Mouse (Mus musculus) brain, adult 2 months (tissue): ENCODE data around the gene Dok7.
A peak's percentile ranks its signal among the peaks of the same experiment; 100 is the strongest.

Experiments
- DNase-seq: peaks from one replicate; pipeline ENCODE4 v3.0.0; 2011; ENCODE audit warnings: low read depth, low spot score

Dok7 gene

DNA sequence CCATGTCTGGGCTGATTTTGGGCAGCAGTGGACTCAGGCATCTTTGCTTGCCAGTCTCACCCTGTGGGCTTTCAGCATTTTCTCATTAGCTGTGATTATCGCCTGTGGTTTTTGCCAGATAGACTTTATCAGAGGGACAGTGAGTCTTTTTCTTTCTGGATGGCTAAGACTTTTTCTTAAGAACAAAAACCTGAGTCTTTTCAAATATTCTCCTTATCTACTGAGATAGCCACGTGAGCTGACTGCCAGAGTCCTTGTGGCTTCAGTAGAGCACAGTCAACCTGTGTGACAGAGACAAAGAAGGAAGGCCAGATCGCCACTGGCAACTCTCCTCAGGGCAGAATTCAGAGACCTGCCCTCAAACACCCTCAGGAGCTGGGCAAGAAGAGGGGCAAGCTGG is 61.1 kb downstream of the Dok7 start:
- no peak for DNase-seq

DNA sequence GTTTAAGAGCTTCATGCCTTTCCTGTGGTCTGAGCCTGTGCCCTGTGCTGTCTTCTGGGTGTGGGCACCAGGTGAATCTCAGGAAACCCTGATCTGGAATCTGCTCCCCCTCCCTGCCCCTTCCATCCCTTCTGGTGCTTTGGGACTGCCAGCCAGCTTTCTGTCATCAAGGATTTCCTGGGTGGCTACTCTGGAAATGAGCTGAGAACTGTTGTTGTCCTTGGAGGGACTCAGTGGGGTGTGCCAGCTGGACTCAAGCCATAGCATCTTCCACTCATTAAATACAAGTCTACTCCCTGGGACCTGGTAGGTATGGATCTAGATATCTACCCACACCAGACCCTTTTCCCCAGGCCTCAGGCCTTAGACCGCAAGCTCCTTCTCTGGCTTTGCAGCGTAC is 61.9 kb downstream of the Dok7 start:
- DNase-seq: peak; percentile 64

DNA sequence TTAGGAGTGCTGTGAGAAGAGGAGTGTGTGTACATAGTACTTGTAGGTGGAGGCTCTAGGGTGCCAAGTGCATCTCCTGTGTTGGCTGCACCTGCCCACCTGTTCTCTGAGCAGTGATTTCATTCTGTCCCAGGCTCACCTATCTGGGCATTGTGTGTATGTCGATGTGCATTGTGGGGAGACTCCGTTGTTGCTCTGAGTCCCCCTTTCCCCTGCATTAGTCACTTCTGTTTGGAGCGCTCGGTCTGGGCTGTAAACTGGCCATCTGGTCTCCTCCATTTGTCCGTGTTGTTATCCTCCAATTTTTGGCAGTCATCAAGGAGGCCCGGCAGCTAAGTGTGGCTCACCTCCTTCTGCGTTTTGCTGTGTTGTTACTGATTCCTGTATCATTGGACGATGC is 63.5 kb downstream of the Dok7 start:
- DNase-seq: peak; percentile 96

DNA sequence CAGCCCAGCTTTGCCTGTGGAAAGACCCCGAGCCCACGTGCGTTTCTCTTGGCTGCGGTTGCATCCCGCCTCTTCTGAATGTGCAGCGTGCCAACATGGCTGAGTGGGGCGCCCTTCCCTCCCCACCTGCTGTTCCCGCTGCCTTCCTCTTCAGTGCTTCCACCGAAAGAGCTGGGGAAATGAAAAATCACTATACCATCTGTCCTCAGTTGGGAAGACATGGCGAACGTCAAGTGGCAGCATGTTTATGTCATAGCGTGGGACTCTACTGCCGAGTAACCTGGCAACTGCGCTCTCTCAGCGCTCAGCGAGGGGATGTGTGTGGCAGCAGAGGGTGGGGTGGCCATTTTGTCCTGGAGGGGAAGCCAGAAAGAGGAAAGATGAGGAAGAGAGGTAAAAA is 72.6 kb downstream of the Dok7 start:
- DNase-seq: peak; percentile 91

DNA sequence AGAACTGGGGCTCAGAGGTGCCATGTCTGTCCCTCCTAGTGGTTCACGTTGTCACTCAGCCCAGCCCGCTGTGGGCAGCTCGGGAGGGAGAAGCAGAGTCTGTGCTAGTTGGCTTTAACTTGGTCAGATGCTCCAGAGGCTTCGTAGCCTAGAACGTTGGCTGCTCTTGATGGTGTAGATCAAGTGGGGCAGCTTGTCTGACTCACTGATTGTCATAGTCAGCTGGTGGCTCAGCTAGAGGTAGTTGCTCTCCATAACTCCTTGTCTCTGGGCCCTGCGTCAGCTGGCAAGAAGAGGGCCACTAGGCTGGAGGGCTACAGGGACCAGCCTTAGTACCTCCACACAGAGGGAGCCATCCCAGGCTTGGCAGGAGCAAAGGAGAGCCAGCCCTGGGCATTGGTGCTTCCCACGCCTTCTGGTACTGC is 73.2 kb downstream of the Dok7 start:
- DNase-seq: peak; percentile 86

DNA sequence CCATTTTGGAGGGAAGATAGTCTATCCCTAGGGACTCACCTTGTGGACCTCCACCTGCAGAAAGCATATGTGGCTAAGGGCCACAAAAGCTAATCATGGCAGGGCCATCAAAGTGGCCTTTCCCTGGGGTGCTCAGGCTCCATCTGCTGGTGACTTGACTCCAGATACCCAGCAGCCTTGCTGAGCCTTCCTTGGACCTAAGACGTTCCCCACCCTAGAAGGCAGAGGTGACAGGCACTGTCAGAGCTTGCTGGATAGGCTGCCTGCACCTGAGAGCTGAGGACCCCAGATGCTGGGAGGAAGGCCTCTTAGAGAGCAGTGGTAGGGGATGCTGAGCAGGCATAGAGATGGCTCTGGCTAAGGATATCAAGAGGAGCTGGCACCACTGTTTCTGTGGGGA is 74.7 kb downstream of the Dok7 start:
- DNase-seq: peak; percentile 63

DNA sequence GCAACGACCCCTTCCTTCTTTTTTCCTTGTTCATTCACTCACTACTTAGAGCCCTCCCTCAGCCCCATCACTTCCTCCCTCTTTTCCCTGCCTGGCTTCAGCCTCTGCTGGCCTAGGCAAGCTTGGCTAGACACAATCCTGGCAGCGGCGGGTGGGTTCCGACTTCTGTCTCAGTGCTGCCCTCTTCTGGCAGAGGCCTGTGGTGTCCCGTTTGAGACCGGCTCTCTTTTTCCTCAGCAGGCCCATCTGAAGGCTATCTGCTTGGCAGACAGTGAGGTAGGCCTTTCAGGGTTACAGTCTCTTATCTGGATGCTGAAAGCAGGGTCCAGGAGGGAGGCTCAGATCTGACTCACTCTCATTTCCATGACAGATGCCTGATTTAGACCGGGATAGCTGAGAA is 75.2 kb downstream of the Dok7 start:
- peak; percentile 96 for DNase-seq

DNA sequence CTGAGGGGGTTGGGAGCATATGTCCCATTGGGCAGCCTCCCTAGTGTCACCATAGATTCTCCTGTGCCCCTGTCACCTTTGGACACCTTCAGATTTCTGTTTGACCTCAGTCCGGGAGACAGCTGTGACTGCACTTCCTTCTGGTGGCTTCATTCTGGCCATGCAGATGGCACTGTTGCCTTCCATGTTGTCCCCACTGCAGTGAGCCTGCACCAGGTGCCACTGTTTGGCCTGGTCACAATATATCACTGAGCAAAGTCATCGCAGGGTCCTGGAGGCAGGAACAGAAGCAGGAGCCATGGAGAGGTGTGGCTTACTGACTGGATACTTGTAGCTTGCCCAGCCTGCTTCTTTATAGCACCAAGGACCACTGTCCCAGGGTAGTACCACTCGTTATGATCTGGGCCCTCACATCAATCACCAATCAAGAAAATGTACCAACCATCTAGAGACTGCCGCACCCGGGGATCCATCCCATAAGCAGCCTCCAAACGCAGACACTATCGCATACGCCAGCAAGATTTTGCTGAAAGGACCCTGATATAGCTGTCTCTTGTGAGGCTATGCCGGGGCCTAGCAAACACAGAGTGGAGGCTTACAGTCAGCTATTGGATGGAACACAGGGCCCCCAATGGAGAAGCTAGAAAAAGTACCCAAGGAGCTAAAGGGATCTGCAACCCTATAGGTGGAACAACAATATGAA is 75.9 kb downstream of the Dok7 start:
- DNase-seq: no peak

DNA sequence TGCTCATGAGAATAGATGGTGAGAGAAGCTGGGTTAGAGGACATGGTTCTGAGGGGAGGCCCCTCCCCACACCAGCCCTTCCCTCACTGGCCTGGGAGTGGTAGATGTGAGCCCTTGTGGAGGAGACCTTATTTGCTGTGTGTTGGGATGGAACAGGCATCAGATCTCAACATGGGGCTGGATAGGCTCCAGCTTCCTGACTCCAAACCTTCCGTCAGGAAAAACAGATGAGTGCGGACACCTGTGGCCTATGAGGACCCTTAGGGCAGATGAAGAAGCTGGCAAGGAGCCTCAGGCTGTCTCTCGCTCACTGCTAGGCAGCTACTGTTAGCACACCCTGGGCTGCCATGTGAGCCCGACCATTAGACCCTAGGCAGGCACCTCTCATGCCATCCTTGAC is 76.9 kb downstream of the Dok7 start:
- DNase-seq: no peak

DNA sequence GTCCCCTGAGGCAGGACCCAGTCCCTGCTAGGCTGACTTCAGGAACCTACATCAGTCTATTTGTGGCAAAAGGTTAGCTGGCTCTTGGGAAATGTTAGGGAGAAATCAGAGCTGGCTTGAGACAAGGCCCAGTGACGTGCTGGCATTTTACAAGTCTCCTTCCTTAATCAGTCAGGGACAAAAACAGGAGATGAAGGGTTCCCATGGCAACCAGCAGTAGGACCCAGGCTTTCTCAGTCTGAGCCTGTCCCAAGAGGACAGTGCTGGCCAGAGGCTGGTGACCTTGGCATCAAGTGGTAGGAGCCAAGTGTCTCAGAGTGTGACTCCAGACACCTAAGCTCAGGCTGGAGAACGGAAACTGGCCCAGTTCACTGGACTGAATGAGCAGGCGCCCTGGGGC is 77.7 kb downstream of the Dok7 start:
- no peak for DNase-seq

DNA sequence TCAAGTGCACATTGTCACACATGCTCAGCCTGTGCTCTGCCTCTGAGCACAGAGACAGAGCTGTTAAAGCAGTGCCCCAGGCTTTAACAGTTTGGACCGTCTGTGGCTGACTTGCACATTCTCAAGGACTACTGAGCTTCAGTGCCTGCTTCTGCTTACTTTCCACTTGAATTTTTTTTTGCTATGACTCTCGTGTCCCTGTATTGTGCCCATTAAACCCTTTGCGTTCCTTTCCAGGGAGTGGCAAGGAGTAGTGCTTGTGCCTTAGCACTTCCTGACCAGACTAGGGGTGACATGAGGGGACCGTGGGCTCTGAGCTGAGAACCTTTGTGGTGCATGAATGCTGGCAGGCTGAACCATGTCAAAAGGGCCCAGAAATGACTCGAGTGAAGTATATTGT is 79.3 kb downstream of the Dok7 start:
- no peak for DNase-seq
